Mouse (Mus musculus) liver, postnatal 0 days (tissue): ENCODE results near the gene Asphd1.

Experiments used
- CTCF ChIP-seq: sonication (generic); IDR thresholded peaks from 2 replicates; pipeline ENCODE4 v1.5.1; 2016; ENCODE audit warnings: antibody characterized with exemption, low read depth
- EP300 ChIP-seq: IDR thresholded peaks from 2 replicates; pipeline ENCODE4 v1.6.1; 2016; ENCODE audit warnings: antibody characterized with exemption, low read depth, mild to moderate bottlenecking

GRCm38 (mm10) chr7:126932652-126933051 lies 16.7 kb downstream of the Asphd1 start:
- TF ChIP-seq CTCF, result no peak
- peak; percentile 36; the same call in 1 of the 2 replicates for TF ChIP-seq EP300
